Mouse (Mus musculus) cerebellum, adult 2 months (tissue): ENCODE measurements around the gene Wnt1.

Source experiments
- CTCF ChIP-seq: fragments of 200-500 bp; IDR thresholded peaks from 2 replicates; pipeline ENCODE4 v1.5.1; 2011; ENCODE audit warnings: low read depth, mild to moderate bottlenecking, control low read depth, low read length, moderate library complexity, borderline replicate concordance; ENCODE audit not compliant: insufficient read depth
- POLR2A ChIP-seq: fragments of 200-500 bp; IDR thresholded peaks from 2 replicates; pipeline ENCODE4 v1.6.1; 2011; ENCODE audit warnings: low read length, control low read depth, borderline replicate concordance; ENCODE audit not compliant: insufficient read depth

DNA sequence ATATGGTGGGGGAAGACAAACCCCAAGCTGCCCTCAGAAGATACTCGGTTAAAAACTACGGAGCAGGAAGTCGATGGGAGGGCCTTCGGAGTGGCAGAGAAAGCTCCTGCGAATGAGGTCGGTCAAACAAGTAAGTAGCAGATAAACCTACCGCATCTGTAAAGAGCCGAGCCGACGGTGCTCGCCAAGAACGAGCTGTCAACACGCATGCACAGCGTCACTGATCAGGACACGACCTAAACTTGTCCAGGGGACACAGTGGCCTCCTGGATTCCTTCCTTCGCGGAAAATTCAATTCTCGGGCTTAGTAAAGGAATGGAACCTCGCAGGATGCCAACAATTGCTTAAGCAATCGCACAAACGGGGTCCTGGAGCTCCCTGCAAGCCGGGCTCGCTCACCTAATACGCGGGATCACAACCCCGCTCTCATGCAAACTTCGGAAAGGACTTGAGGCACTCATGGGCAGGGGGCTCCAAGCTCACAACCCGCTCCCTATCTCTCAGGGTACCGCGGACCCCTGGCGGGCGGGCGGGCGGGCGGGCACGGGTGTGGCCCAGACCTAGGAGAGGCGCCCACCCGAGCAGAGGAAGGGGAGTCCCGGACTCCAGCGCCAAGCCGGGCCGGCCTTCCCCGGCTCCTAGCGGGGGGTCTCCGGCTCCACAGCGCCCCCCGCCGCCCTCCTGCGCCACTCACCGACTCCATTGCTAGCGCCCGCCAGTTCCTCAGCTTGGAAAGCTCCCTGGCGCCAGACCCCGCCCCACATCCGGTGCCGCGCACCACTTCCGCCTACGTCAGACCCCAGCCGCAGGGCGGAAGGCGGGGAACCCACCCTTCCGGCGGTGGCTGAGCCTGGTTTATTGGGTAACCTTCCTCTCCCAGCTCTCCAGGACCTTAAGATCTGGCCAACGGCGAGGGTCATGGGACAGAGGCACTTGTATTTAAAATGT lies 41.4 kb downstream of the Wnt1 start, which contains the start of gene Prkag1:
- TF ChIP-seq CTCF (peak; percentile 28; the same call in 1 of the 2 replicates), POLR2A (peak; percentile 93; the same call in 1 of the 2 replicates)
